Mouse (Mus musculus) midbrain, postnatal 0 days (tissue): Measurements from ENCODE around the gene C1qtnf6. TPM values are rescaled to one million over a fixed set of nuclear protein-coding genes. Genes with fewer than 3 reads are reported as not detected.

Source experiments
- ATAC-seq: fragments of 200-750 bp; cut with Nextera tagmentation; 2 replicates; pipeline ENCODE4 v1.8.0; 2017; ENCODE audit warnings: moderate number of reproducible peaks, mild to moderate bottlenecking, moderate TSS enrichment, moderate library complexity; ENCODE audit not compliant: low FRiP score
- DNase-seq: peaks from one replicate; pipeline ENCODE4 v3.0.0-alpha.2; 2015; ENCODE audit warnings: low spot score
- H3K27ac ChIP-seq: fragments of 300-500 bp; sonication (generic); 2 replicates; pipeline ENCODE4 v1.5.1; 2014; ENCODE audit warnings: low read depth, mild to moderate bottlenecking, low read length, mixed read lengths
- H3K27me3 ChIP-seq: fragments of 300-500 bp; sonication (generic); 2 replicates; pipeline ENCODE4 v1.6.1; 2014; ENCODE audit warnings: low read length, control low read depth, mixed read lengths; ENCODE audit not compliant: insufficient read depth
- H3K36me3 ChIP-seq: fragments of 300-500 bp; sonication (generic); 2 replicates; pipeline ENCODE4 v1.6.1; 2014; ENCODE audit warnings: low read length, control low read depth, mixed read lengths; ENCODE audit not compliant: insufficient read depth
- H3K4me1 ChIP-seq: fragments of 300-500 bp; sonication (generic); 2 replicates; pipeline ENCODE4 v1.6.1; 2014; ENCODE audit warnings: mild to moderate bottlenecking, control low read depth, antibody characterized with exemption, low read length, mixed read lengths; ENCODE audit not compliant: insufficient read depth
- H3K4me2 ChIP-seq: fragments of 300-500 bp; sonication (generic); 2 replicates; pipeline ENCODE4 v1.6.1; 2014; ENCODE audit warnings: low read depth, mild to moderate bottlenecking, low read length, mixed read lengths; ENCODE audit not compliant: poor library complexity, severe bottlenecking
- H3K4me3 ChIP-seq: fragments of 300-500 bp; sonication (generic); 2 replicates; pipeline ENCODE4 v1.5.1; 2014; ENCODE audit warnings: low read depth, mild to moderate bottlenecking, low read length, moderate library complexity
- H3K9ac ChIP-seq: fragments of 300-500 bp; sonication (generic); replicated peaks from 2 replicates; pipeline ENCODE4 v1.6.1; 2014; ENCODE audit warnings: mild to moderate bottlenecking, low read length, moderate library complexity, mixed read lengths; ENCODE audit not compliant: poor library complexity, severe bottlenecking
- H3K9me3 ChIP-seq: fragments of 300-500 bp; sonication (generic); 2 replicates; pipeline ENCODE4 v1.6.1; 2016; ENCODE audit warnings: low read length, control low read depth
- CTCF ChIP-seq: IDR thresholded peaks from 2 replicates; pipeline ENCODE4 v1.5.1; 2016; ENCODE audit warnings: antibody characterized with exemption, mild to moderate bottlenecking
- WGBS: fragments of 180-500 bp; shearing (Covaris S2); extraction: QIAGEN DNeasy Blood & Tissue Kit; methylation state at CpG from one replicate; pipeline ENCODE4 v1.1.7; 2014; 5-methylcytosine and 5-hydroxymethylcytosine counted together
- polyA plus RNA-seq: library from polyadenylated mRNA; unstranded; fragments of >200 nt; fragmentation: Nextera tagmentation; extraction: Ambion mirVana; gene quantifications from 2 replicates; pipeline ENCODE4 v1.2.1, GENCODE M21; 2015
- total RNA-seq: library from RNA; depleted of rRNA; stranded (reverse); fragments of >200 nt; gene quantifications from 2 replicates; pipeline ENCODE4 v1.2.3, GENCODE M21; 2014

The C1qtnf6 gene
- total and polyA plus RNA-seq, 2 experiments from 2014 or later: 2.4 to 8.6 TPM

- H3K4me2 ChIP-seq: no peak overlapping the region
- no peak for DNase-seq
- H3K4me1 ChIP-seq: no peaks in the 10 kb centered on the region
- no peak overlapping the region for H3K27ac ChIP-seq
- H3K4me3 ChIP-seq: no peak overlapping the region
- H3K9me3 ChIP-seq: no peaks in the 10 kb centered on the region
- no peak for TF ChIP-seq CTCF
- H3K9ac ChIP-seq: no peak overlapping the region
- H3K27me3 ChIP-seq: no peaks in the 10 kb centered on the region
- ATAC-seq: no peak
- WGBS: 63% methylated on average over 4 of the region's 4 CpGs
- H3K36me3 ChIP-seq: no peaks in the 10 kb centered on the region
Observed at GRCm38 (mm10) chr15:78487066-78487465, 44.1 kb downstream of the C1qtnf6 start.

- Histone ChIP-seq H3K4me2 (no peak overlapping the region), H3K27ac (no peak overlapping the region), H3K9ac (no peak overlapping the region), H3K4me1 (no peaks in the 10 kb centered on the region), H3K9me3 (no peaks in the 10 kb centered on the region), H3K27me3 (no peaks in the 10 kb centered on the region), H3K36me3 (no peaks in the 10 kb centered on the region), H3K4me3 (no peak overlapping the region)
- no peak for TF ChIP-seq CTCF
- DNase-seq (no peak), ATAC-seq (no peak)
- WGBS: 100% methylated on average over 1 of the region's 1 CpGs
Observed at GRCm38 (mm10) chr15:78486564-78486963, 44.7 kb downstream of the C1qtnf6 start.

GRCm38 (mm10) chr15:78483311-78483710 is 47.9 kb downstream of the C1qtnf6 start:
- no peaks in the 10 kb centered on the region for H3K36me3 ChIP-seq
- no peaks in the 10 kb centered on the region for H3K9me3 ChIP-seq
- no peak overlapping the region for H3K4me3 ChIP-seq
- no peak for ATAC-seq
- no peak overlapping the region for H3K4me2 ChIP-seq
- no peaks in the 10 kb centered on the region for H3K27me3 ChIP-seq
- H3K9ac ChIP-seq: no peak overlapping the region
- 76% methylated on average over 4 of the region's 4 CpGs for WGBS
- no peaks in the 10 kb centered on the region for H3K4me1 ChIP-seq
- no peak for DNase-seq
- no peak overlapping the region for H3K27ac ChIP-seq
- no peak for TF ChIP-seq CTCF

- Histone ChIP-seq H3K27ac (no peak overlapping the region), H3K9me3 (no peaks in the 10 kb centered on the region), H3K36me3 (no peaks in the 10 kb centered on the region), H3K9ac (no peak overlapping the region), H3K4me2 (no peak overlapping the region), H3K4me1 (no peaks in the 10 kb centered on the region), H3K4me3 (no peak overlapping the region), H3K27me3 (no peaks in the 10 kb centered on the region)
- WGBS: 75% methylated on average over 3 of the region's 3 CpGs
- no peak for TF ChIP-seq CTCF
- DNase-seq (no peak), ATAC-seq (no peak)
Observed at GRCm38 (mm10) chr15:78482518-78482917, 48.7 kb downstream of the C1qtnf6 start.

- ATAC-seq (no peak), DNase-seq (no peak)
- Histone ChIP-seq H3K4me1 (no peaks in the 10 kb centered on the region), H3K4me3 (no peak overlapping the region), H3K27me3 (no peaks in the 10 kb centered on the region), H3K9me3 (no peaks in the 10 kb centered on the region), H3K9ac (no peak overlapping the region), H3K36me3 (no peaks in the 10 kb centered on the region), H3K27ac (no peak overlapping the region), H3K4me2 (no peak overlapping the region)
- 0 out of 2 replicates have a peak, but pooled peaks have one; percentile 3 for TF ChIP-seq CTCF
- 52% methylated on average over 9 of the region's 9 CpGs for WGBS
Observed at GRCm38 (mm10) chr15:78481448-78482000, 49.7 kb downstream of the C1qtnf6 start.

GRCm38 (mm10) chr15:78480991-78481390 is 50.2 kb downstream of the C1qtnf6 start:
- DNase-seq: no peak
- Histone ChIP-seq H3K9ac (no peak overlapping the region), H3K36me3 (no peaks in the 10 kb centered on the region), H3K4me3 (no peak overlapping the region), H3K9me3 (no peaks in the 10 kb centered on the region), H3K4me1 (no peaks in the 10 kb centered on the region), H3K4me2 (no peak overlapping the region), H3K27me3 (no peaks in the 10 kb centered on the region), H3K27ac (no peak overlapping the region)
- WGBS: 88% methylated on average over 2 of the region's 2 CpGs
- ATAC-seq: no peak
- no peak for TF ChIP-seq CTCF
